ENCODE assay signal across 18 mouse cellular contexts in genomic region chr2:128334757-128335500, GRCm38 (mm10).
DNase-seq lines count a peak whose midpoint lies in the region; ATAC-seq lines count a peak whose summit lies in the region.
"Had no signal": no experiment of that assay in that cellular context is flagged by ENCODE, and none has a peak within 500 bp of the region (broad histone marks: within the 10 kb centered on the region; RNA-seq: fewer than 3 reads in every experiment).

No protein-coding gene starts in this region.

- H3K27ac ChIP-seq in heart, embryonic 15.5 days, result peak overlapping the region; percentile 61
- peak overlapping the region; percentile 47; the same call in 1 of the 2 replicates for H3K27ac ChIP-seq in embryonic facial prominence, embryonic 11.5 days (replicated peaks; ENCODE audit: low read depth, low read length)
- no peak overlapping the region for H3K27ac ChIP-seq in limb, embryonic 11.5 days (replicated peaks; ENCODE audit: low read depth, low read length)
- H3K27ac ChIP-seq: intestine, embryonic 15.5 days had no signal

- H3K4me2 ChIP-seq in heart, embryonic 15.5 days, result no peak overlapping the region
- H3K4me2 ChIP-seq in embryonic facial prominence, embryonic 11.5 days (ENCODE audit: low read depth, low read length), result no peak overlapping the region
- H3K4me2 ChIP-seq in limb, embryonic 11.5 days (ENCODE audit: low read depth, severe bottlenecking), result no peak overlapping the region
- H3K4me2 ChIP-seq: intestine, embryonic 15.5 days; neural tube, embryonic 13.5 days had no signal

- DNase-seq in heart, adult 9 months (ENCODE audit: low spot score in 2 of 2), result no peak
- peak; percentile 38 for DNase-seq in CD4-positive, CD25-positive, alpha-beta regulatory T cell, adult 2 months (ENCODE audit: low read depth, low spot score)
- DNase-seq in embryonic facial prominence, embryonic 11.5 days (ENCODE audit: low spot score), result peak; percentile 60
- DNase-seq in limb, embryonic 11.5 days (ENCODE audit: low spot score), result peak; percentile 54
- DNase-seq in cerebellum, adult 8-10 months, result no peak
- DNase-seq in adrenal gland, postnatal 25 days, result no peak
- no peak for DNase-seq in layer of hippocampus, postnatal 10 days (ENCODE audit: low spot score in 2 of 2)
- DNase-seq: cerebellum, adult 11 months; cerebellum, postnatal 25 days; heart, adult 18-20 months; kidney, postnatal 10 days; lung, adult 18-20 months; right cerebral cortex, postnatal 14 days; thymus, postnatal 14 days had no signal

- no peak for ATAC-seq in heart, embryonic 15.5 days (replicated peaks; ENCODE audit: insufficient number of reproducible peaks, insufficient read depth, low FRiP score, low read depth)
- no peak for ATAC-seq in embryonic facial prominence, embryonic 11.5 days (replicated peaks; ENCODE audit: insufficient number of reproducible peaks, low FRiP score, low TSS enrichment, low read depth)
- ATAC-seq in limb, embryonic 11.5 days (ENCODE audit: insufficient number of reproducible peaks, low FRiP score, low TSS enrichment, low read depth), result no peak
- ATAC-seq: forebrain, embryonic 16.5 days; intestine, embryonic 15.5 days had no signal

- peaks cover 44% of the 10 kb centered on the region for H3K4me1 ChIP-seq in heart, embryonic 15.5 days (replicated peaks)
- H3K4me1 ChIP-seq in embryonic facial prominence, embryonic 11.5 days (ENCODE audit: control insufficient read depth, insufficient read depth, low read length), result peaks cover 10% of the 10 kb centered on the region
- peaks cover 47% of the 10 kb centered on the region for H3K4me1 ChIP-seq in limb, embryonic 11.5 days (ENCODE audit: control insufficient read depth, insufficient read depth, low read length)

- WGBS in heart, embryonic 15.5 days, result 49% methylated on average over 7 of the region's 7 CpGs
- WGBS in embryonic facial prominence, embryonic 11.5 days, result 38% methylated on average over 7 of the region's 7 CpGs
- 37% methylated on average over 7 of the region's 7 CpGs for WGBS in limb, embryonic 11.5 days

- H3K9me3 ChIP-seq in heart, embryonic 15.5 days (replicated peaks), result no peaks in the 10 kb centered on the region
- no peaks in the 10 kb centered on the region for H3K9me3 ChIP-seq in embryonic facial prominence, embryonic 11.5 days (replicated peaks; ENCODE audit: control insufficient read depth, low read length)
- no peaks in the 10 kb centered on the region for H3K9me3 ChIP-seq in limb, embryonic 11.5 days (ENCODE audit: control insufficient read depth, low read length)
- H3K9me3 ChIP-seq: intestine, embryonic 15.5 days; neural tube, embryonic 13.5 days had no signal

- H3K9ac ChIP-seq in heart, embryonic 15.5 days, result no peak overlapping the region
- no peak overlapping the region for H3K9ac ChIP-seq in embryonic facial prominence, embryonic 11.5 days (replicated peaks; ENCODE audit: low read length)
- no peak overlapping the region for H3K9ac ChIP-seq in limb, embryonic 11.5 days (ENCODE audit: low read length)
- H3K9ac ChIP-seq: intestine, embryonic 15.5 days; neural tube, embryonic 13.5 days had no signal

- H3K27me3 ChIP-seq in heart, embryonic 15.5 days, result no peaks in the 10 kb centered on the region
- no peaks in the 10 kb centered on the region for H3K27me3 ChIP-seq in embryonic facial prominence, embryonic 11.5 days (ENCODE audit: control insufficient read depth, insufficient read depth, low read length)
- H3K27me3 ChIP-seq in limb, embryonic 11.5 days (ENCODE audit: control insufficient read depth, insufficient read depth, low read length), result no peaks in the 10 kb centered on the region
- H3K27me3 ChIP-seq: intestine, embryonic 15.5 days; neural tube, embryonic 13.5 days had no signal

- no peaks in the 10 kb centered on the region for H3K36me3 ChIP-seq in heart, embryonic 15.5 days
- no peaks in the 10 kb centered on the region for H3K36me3 ChIP-seq in embryonic facial prominence, embryonic 11.5 days (replicated peaks; ENCODE audit: control insufficient read depth, insufficient read depth, low read depth, low read length)
- no peaks in the 10 kb centered on the region for H3K36me3 ChIP-seq in limb, embryonic 11.5 days (ENCODE audit: control insufficient read depth, insufficient read depth, low read length)
- H3K36me3 ChIP-seq: intestine, embryonic 15.5 days; neural tube, embryonic 13.5 days had no signal

- no peak overlapping the region for H3K4me3 ChIP-seq in heart, embryonic 15.5 days
- H3K4me3 ChIP-seq in embryonic facial prominence, embryonic 11.5 days (ENCODE audit: low read depth, low read length), result no peak overlapping the region
- no peak overlapping the region for H3K4me3 ChIP-seq in limb, embryonic 11.5 days (ENCODE audit: low read depth, low read length)
- H3K4me3 ChIP-seq: intestine, embryonic 15.5 days; neural tube, embryonic 13.5 days had no signal

Comparison
In these comparisons a context has a peak if more than half of its experiments do, and no peak if none do; other contexts are left out.
1. DNase-seq: peak in CD4-positive, CD25-positive, alpha-beta regulatory T cell, adult 2 months (single experiment), embryonic facial prominence, embryonic 11.5 days (single experiment) and limb, embryonic 11.5 days (single experiment); none in heart, adult 9 months (0 of 2), cerebellum, adult 8-10 months (single experiment), adrenal gland, postnatal 25 days (single experiment) and layer of hippocampus, postnatal 10 days (0 of 2).